Mouse (Mus musculus) hindbrain, embryonic 14.5 days (tissue): Measurements from ENCODE around the gene Gramd4. TPM values are rescaled to one million over a fixed set of nuclear protein-coding genes. Genes with fewer than 3 reads are reported as not detected.

Experiments used
- ATAC-seq: fragments of 200-750 bp; cut with Nextera tagmentation; 2 replicates; pipeline ENCODE4 v1.8.0; 2017; ENCODE audit warnings: moderate number of reproducible peaks, mild to moderate bottlenecking, moderate TSS enrichment, moderate library complexity; ENCODE audit not compliant: low FRiP score
- DNase-seq: peaks from one replicate; pipeline ENCODE4 v3.0.0-alpha.2; 2015; ENCODE audit warnings: low spot score
- H3K27ac ChIP-seq: fragments of 300-500 bp; sonication (generic); 2 replicates; pipeline ENCODE4 v1.5.1; 2014; ENCODE audit warnings: mild to moderate bottlenecking, moderate library complexity
- H3K27me3 ChIP-seq: fragments of 300-500 bp; sonication (generic); 2 replicates; pipeline ENCODE4 v1.6.1; 2014; ENCODE audit warnings: mild to moderate bottlenecking, low read length, mixed read lengths; ENCODE audit not compliant: control insufficient read depth, insufficient read depth
- H3K36me3 ChIP-seq: fragments of 300-500 bp; sonication (generic); replicated peaks from 2 replicates; pipeline ENCODE4 v1.6.1; 2014; ENCODE audit not compliant: control insufficient read depth, insufficient read depth
- H3K4me1 ChIP-seq: fragments of 300-500 bp; sonication (generic); replicated peaks from 2 replicates; pipeline ENCODE4 v1.6.1; 2014; ENCODE audit warnings: antibody characterized with exemption, low read length, mixed read lengths; ENCODE audit not compliant: control insufficient read depth, insufficient read depth
- H3K4me2 ChIP-seq: fragments of 300-500 bp; sonication (generic); replicated peaks from 2 replicates; pipeline ENCODE4 v1.6.1; 2014; ENCODE audit warnings: mild to moderate bottlenecking, moderate library complexity
- H3K4me3 ChIP-seq: fragments of 300-500 bp; sonication (generic); replicated peaks from 2 replicates; pipeline ENCODE4 v1.5.1; 2014; ENCODE audit warnings: mild to moderate bottlenecking, low read length
- H3K9ac ChIP-seq: fragments of 300-500 bp; sonication (generic); 2 replicates; pipeline ENCODE4 v1.6.1; 2014
- H3K9me3 ChIP-seq: fragments of 300-500 bp; sonication (generic); 2 replicates; pipeline ENCODE4 v1.6.1; 2016; ENCODE audit warnings: low read length; ENCODE audit not compliant: control insufficient read depth
- WGBS: fragments of 180-500 bp; shearing (Covaris S2); extraction: QIAGEN DNeasy Blood & Tissue Kit; methylation state at CpG from one replicate; pipeline ENCODE4 v1.1.7; 2014; 5-methylcytosine and 5-hydroxymethylcytosine counted together
- polyA plus RNA-seq: library from polyadenylated mRNA; unstranded; fragments of >200 nt; fragmentation: Nextera tagmentation; extraction: Ambion mirVana; gene quantifications from 2 replicates; pipeline ENCODE4 v1.2.1, GENCODE M21; 2014

The Gramd4 gene
- polyA plus RNA-seq, 1 experiment from 2014 or later, result 24.9 TPM

DNA sequence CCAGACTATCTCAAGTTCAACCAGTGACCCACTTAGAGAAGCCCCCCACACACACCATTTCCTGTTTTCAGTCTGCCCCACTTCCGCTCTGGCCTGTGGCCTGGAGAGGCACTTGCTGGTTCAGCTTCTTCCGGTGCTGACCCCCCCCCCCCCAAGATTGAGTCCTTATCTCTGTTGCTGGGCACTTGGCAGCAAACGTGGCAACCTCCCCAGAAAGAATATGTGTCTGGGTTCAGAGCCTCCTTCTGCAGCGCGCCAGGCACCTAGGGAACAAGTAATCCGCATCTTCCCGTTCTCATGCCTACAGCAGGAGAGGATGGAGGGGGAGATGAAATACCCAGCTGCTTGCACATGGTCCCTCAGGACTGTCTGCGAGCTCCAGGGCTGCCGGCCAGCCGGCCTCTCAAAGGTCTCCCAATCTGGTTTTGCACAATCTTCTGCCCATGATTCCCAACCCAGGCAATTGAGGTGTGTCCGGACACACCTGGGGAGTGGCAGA is 124.5 kb downstream of the Gramd4 start:
- Histone ChIP-seq H3K9ac (0 out of 2 replicates have a peak overlapping the region, but pooled peaks have one; percentile 20), H3K4me1 (peaks cover 30% of the 10 kb centered on the region), H3K9me3 (no peaks in the 10 kb centered on the region), H3K4me2 (0 out of 2 replicates have a peak overlapping the region, but pooled peaks have one; percentile 10), H3K4me3 (no peak overlapping the region), H3K27ac (peak overlapping the region; percentile 47), H3K36me3 (no peaks in the 10 kb centered on the region), H3K27me3 (no peaks in the 10 kb centered on the region)
- DNase-seq (no peak), ATAC-seq (no peak)
- 46% methylated on average over 11 of the region's 11 CpGs for WGBS

DNA sequence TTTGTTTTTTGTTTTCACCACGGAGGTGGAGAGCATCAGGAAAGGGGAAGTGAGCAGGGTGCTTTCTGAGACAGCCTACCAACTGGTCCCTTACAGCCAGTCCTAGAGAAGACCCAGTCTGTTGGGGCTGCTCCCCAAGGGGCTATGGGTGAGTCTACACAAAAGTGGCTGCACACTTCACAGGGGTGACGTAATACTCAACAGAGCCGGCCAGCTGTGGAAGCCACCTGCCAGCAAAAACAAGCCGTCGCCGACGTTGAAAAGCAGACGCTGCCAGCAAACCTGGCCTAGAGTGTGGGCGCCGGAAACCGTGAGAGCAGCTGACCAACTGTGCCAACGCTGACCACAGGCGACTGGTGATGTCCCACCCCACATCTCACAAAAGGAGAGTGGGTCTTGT is 125.2 kb downstream of the Gramd4 start:
- WGBS, result 56% methylated on average over 13 of the region's 13 CpGs
- H3K27ac ChIP-seq, result peak overlapping the region; percentile 47
- peaks cover 30% of the 10 kb centered on the region for H3K4me1 ChIP-seq
- ATAC-seq (no peak), DNase-seq (no peak)
- no peaks in the 10 kb centered on the region for H3K36me3 ChIP-seq
- H3K9me3 ChIP-seq, result no peaks in the 10 kb centered on the region
- H3K27me3 ChIP-seq, result no peaks in the 10 kb centered on the region
- no peak overlapping the region; the same call in 1 of the 2 replicates for H3K4me3 ChIP-seq
- 0 out of 2 replicates have a peak overlapping the region, but pooled peaks have one; percentile 10 for H3K4me2 ChIP-seq
- peak overlapping the region; percentile 20; the same call in 1 of the 2 replicates for H3K9ac ChIP-seq

DNA sequence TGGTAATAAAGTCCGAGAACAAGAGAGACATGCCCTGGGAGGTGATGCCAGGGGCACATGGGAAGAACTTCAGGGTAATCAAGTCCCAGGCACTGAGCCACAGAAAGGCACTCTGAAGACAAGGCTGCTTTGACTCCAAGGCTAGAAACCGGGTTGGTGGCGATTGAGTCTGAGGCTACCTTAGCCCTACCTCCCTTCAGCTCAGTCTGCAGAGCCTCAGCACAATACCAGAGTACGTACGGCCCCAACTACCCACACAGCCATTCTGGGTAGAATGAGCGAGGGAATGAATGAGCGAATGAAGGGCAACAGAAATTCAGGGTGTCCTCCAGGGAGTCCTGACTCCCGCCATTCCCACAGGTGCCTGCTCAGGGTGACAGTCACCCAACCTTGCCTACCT is 126.0 kb downstream of the Gramd4 start:
- no peak overlapping the region for H3K27ac ChIP-seq
- ATAC-seq, result no peak
- 92% methylated on average over 8 of the region's 8 CpGs for WGBS

DNA sequence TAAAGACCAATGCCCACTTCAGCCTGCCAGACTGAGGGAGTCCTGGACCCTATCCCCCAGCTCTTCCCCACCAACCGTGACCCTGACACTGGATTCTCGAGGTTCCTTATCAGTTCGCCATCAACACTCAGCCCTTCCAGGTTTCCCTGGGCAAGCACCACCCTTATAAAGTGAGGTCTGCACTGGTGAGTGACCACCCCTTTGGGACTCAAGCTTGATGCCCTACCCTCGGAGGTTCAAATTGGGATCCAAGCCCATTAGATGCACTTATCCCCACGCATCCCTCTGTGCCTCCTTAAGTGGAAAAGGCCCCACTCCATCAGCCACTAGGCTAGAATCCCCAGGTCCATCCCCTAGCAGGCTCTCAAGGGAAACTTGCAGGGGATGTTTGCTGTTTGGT is 126.6 kb downstream of the Gramd4 start:
- peak overlapping the region; percentile 97 for H3K9ac ChIP-seq
- DNase-seq (no peak), ATAC-seq (no peak)
- peak overlapping the region; percentile 91 for H3K4me2 ChIP-seq
- H3K9me3 ChIP-seq, result no peaks in the 10 kb centered on the region
- no peaks in the 10 kb centered on the region for H3K36me3 ChIP-seq
- H3K27me3 ChIP-seq, result no peaks in the 10 kb centered on the region
- H3K4me1 ChIP-seq, result peaks cover 38% of the 10 kb centered on the region
- peak overlapping the region; percentile 81 for H3K4me3 ChIP-seq
- 0 out of 2 replicates have a peak overlapping the region, but pooled peaks have one; percentile 92 for H3K27ac ChIP-seq
- 68% methylated on average over 5 of the region's 5 CpGs for WGBS

More for the DNA sequence above, 126.0 kb downstream of the Gramd4 start:
- Histone ChIP-seq H3K4me2 (peak overlapping the region; percentile 16; the same call in 1 of the 2 replicates), H3K9ac (no peak overlapping the region), H3K9me3 (no peaks in the 10 kb centered on the region), H3K4me1 (peaks cover 36% of the 10 kb centered on the region), H3K4me3 (no peak overlapping the region), H3K27me3 (no peaks in the 10 kb centered on the region), H3K36me3 (no peaks in the 10 kb centered on the region)
- DNase-seq, result no peak

DNA sequence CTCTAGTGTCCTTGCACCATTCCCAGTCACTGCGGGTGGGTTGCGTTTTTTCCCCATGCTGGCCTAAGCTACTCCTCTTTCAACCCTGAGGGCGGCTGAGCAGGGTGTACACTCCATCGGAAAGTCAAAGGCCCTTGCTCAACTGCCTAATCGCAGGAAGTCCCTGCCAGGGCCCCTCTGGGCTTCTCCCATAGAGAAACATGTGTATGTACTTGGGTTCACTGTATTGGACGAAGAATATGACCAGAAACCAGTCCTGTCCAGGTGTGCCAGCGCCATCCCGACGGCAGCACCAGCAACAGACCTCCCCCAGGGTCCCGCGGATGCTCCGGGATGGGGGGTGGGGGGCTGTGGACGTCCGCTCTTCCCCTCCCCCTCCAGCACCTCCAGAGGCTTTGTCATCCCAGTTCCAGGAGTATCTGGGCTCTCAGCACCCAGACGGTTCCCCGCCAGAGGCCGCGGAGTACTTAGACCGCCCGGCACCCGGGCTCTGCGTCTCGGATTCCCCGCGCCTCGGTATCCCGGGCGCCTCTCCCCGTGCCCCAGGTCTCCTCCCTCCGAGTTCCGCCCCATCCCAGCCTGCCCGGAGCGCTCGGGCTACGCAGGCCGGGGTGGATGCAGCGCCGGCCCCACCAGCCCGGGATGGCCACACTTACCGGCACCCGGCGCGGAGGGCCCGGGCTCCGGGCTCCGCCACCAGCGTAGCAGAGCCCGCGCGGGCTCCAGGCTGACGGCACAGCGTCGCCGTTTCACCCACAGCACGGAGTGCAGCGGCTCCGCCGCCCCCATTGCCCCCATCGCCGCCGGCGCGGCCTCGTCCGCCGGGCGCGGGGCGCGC is 127.6 kb downstream of the Gramd4 start:
- Histone ChIP-seq H3K4me2 (peak overlapping the region; percentile 91), H3K9ac (peak overlapping the region; percentile 97), H3K27ac (peak overlapping the region; percentile 92), H3K4me1 (peaks cover 38% of the 10 kb centered on the region), H3K36me3 (no peaks in the 10 kb centered on the region), H3K4me3 (peak overlapping the region; percentile 81), H3K9me3 (no peaks in the 10 kb centered on the region), H3K27me3 (no peaks in the 10 kb centered on the region)
- under 1% methylated on average over 69 of the region's 70 CpGs for WGBS
- ATAC-seq (peak; percentile 55), DNase-seq (peak; percentile 42)

DNA sequence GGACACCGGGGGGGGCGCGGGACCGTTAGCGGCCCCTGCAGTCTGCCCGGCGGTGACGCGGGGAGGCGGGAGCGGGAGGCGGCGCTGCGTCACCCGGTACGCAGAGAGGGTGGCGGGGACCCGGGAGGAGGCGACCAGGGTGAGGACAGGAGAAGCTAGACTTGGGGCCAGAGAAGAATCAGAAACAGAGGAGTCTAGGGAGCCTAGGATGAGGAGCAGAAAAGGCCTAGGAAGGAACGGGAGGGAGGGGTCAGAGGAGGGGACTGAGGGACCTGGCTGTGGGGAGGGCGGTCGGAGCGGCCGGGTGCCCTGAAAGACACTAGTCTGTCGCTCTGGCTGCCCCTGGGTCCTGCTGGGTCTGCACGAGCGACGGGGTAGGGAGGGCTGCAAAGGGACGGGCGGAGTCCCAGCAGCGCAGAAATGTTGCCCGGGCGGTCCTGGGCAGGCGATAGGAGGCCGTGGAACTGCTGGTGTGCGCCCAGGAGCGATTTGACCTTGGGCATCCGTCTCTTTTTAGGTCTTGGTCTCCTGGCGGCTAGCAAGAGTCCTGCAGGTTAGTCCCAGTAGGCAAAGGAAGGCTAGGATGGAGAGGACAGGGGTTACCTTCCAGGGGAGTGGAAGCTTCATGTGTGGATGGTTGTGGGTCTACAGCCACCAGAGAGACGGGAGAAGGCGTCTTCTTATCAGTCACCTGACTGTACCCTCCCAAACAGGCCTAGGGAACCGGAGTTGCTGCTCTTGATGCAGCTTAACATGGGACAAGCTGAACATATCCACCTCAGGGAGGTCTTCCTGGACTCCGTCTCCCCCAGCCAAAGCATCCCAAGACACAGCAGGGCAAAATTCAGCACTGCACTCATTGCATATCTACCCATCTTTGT is 128.4 kb downstream of the Gramd4 start, which contains the start of gene Cerk:
Gene Cerk, minus strand, starts transcription at position 453 of the 881 bp plus-strand sequence.
- Histone ChIP-seq H3K4me1 (peaks cover 38% of the 10 kb centered on the region), H3K4me2 (peak within 1 kb of the TSS; percentile 91)
- peak; percentile 47 for DNase-seq

DNA sequence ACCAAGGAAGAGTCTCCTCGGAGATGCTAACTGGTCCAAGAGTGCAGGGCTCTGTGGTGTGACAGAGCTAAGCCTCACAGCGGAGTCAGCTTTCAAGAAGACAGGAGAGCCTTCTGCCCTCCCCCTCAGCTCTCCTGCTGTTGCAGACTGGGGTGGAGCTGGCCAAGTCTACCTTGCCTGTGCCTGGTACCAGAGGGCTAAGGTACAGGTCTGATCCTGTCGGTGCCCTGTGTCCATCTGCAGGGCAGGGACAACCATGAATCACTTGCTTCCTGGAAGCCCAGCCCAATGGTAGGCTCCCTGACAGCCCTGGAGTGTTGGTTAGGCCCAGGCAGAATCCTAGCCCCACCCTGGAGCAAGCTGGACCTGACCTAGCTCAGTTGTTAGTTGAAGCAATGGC is 129.2 kb downstream of the Gramd4 start:
- H3K4me1 ChIP-seq, result peaks cover 38% of the 10 kb centered on the region
- ATAC-seq, result no peak

More for the DNA sequence above, 128.4 kb downstream of the Gramd4 start, which contains the start of gene Cerk:
- Histone ChIP-seq H3K27me3 (no peaks in the 10 kb centered on the region), H3K4me3 (peak within 1 kb of the TSS; percentile 81), H3K27ac (peak within 1 kb of the TSS; percentile 92), H3K9ac (peak within 1 kb of the TSS; percentile 97), H3K9me3 (no peaks in the 10 kb centered on the region), H3K36me3 (no peaks in the 10 kb centered on the region)
- WGBS, result 2% methylated on average over 42 of the region's 43 CpGs
- ATAC-seq, result peak; percentile 62

More for the DNA sequence above, 129.2 kb downstream of the Gramd4 start:
- no peaks in the 10 kb centered on the region for H3K9me3 ChIP-seq
- 57% methylated on average over 3 of the region's 3 CpGs for WGBS
- no peaks in the 10 kb centered on the region for H3K36me3 ChIP-seq
- H3K9ac ChIP-seq, result no peak overlapping the region
- DNase-seq, result no peak
- H3K4me2 ChIP-seq, result peak overlapping the region; percentile 91; the same call in 1 of the 2 replicates
- H3K4me3 ChIP-seq, result no peak overlapping the region
- H3K27me3 ChIP-seq, result no peaks in the 10 kb centered on the region
- H3K27ac ChIP-seq, result peak overlapping the region; percentile 92
